Mouse (Mus musculus): ENCODE measurements around the gene Olfr853. TPM values are rescaled to one million over a fixed set of nuclear protein-coding genes. Genes with fewer than 3 reads are reported as not detected.

The Olfr853 gene
- not detected for total RNA-seq (2021)

- intact Hi-C loops (cut with DNase I): no loop called here
- no peak for DNase-seq (ENCODE audit: low spot score in 2 of 2)
Measured at GRCm38 (mm10) chr9:19540976-19541375, at the start of gene Olfr853. Gene Olfr853, minus strand, starts transcription at chr9:19541076.

GRCm38 (mm10) chr9:19582317-19582716 lies 41.4 kb upstream of the Olfr853 start, which contains the start of gene Olfr855:
Gene Olfr855, plus strand, starts transcription at chr9:19582617.
- intact Hi-C loops (cut with DNase I): no loop called here
- DNase-seq (ENCODE audit: low spot score in 2 of 2): no peak

- DNase-seq (ENCODE audit: low spot score in 2 of 2): no peak
- intact Hi-C loops (cut with DNase I): no loop called here
Measured at GRCm38 (mm10) chr9:19567282-19567681, 26.4 kb upstream of the Olfr853 start, which contains the start of gene Olfr854. Gene Olfr854, minus strand, starts transcription at chr9:19567382.

GRCm38 (mm10) chr9:19492995-19493394 lies 47.9 kb downstream of the Olfr853 start, which contains the start of gene Olfr851:
Gene Olfr851, plus strand, starts transcription at chr9:19493295.
- intact Hi-C loops (cut with DNase I): no loop called here
- DNase-seq (ENCODE audit: low spot score in 2 of 2): no peak

Other genes starting within 250 kb of the Olfr853 start
- not detected for gene Olfr844, start 224.7 kb downstream of the Olfr853 start, total RNA-seq (2021)
- gene Olfr845, start 204.6 kb downstream of the Olfr853 start, total RNA-seq (2021): not detected
- gene Olfr846, start 177.1 kb downstream of the Olfr853 start, total RNA-seq (2021): not detected
- not detected for gene Olfr847, start 162.4 kb downstream of the Olfr853 start, total RNA-seq (2021)
- not detected for gene Olfr849, start 100.8 kb downstream of the Olfr853 start, total RNA-seq (2021)
- gene Olfr850, start 62.8 kb downstream of the Olfr853 start, total RNA-seq (2021): not detected
- not detected for gene Olfr851, start 47.8 kb downstream of the Olfr853 start, total RNA-seq (2021)
- not detected for gene Olfr854, start 26.3 kb upstream of the Olfr853 start, total RNA-seq (2021)
- not detected for gene Olfr855, start 41.5 kb upstream of the Olfr853 start, total RNA-seq (2021)
- 10 to 100 TPM; 19.8 to 22.3 TPM for gene Zfp317, start 81.0 kb upstream of the Olfr853 start, total RNA-seq (2021)
- gene Olfr857, start 168.4 kb upstream of the Olfr853 start, total RNA-seq (2021): not detected
- not detected for gene Olfr58, start 239.2 kb upstream of the Olfr853 start, total RNA-seq (2021)

All from left cerebral cortex, postnatal 25 days (tissue).